Mouse (Mus musculus) brain, adult 2 months (tissue): ENCODE measurements around the gene Gata3.

Experiments
- DNase-seq: peaks from one replicate; pipeline ENCODE4 v3.0.0; 2011; ENCODE audit warnings: low read depth, low spot score

Gene Gata3

GRCm38 (mm10) chr2:9872682-9873081, 17.2 kb downstream of the Gata3 start:
- DNase-seq: no peak

- DNase-seq: no peak
Observed at GRCm38 (mm10) chr2:9871798-9872197, 18.0 kb downstream of the Gata3 start.

DNA sequence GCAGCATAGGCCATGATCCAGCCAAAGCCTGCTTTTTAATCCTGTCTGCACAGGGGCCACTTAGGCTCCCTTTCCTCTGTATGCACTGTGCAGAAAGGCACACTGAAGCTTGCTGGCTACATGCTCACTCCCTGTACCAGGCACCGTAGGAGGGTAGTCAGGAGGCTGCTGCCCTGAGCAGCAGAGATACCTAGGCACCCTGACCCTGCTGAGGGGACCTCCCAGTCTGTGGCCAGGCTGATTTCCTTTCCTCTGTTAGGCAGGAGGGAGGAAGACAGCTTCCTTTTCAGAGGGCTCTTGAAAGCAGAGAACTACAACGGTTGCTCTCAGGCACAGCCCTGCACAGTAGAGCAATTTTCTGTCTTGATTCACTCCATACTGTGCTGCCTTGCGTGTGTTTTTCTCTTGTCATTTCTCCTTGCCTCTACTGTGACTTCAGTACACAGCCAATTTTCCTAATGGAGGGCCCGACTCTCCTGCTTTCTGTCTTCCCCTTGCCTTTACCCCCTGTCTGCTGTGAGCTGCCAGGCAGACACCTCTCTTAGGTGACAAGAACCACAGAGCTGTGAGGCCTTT, 18.6 kb downstream of the Gata3 start:
- DNase-seq: no peak

GRCm38 (mm10) chr2:9867092-9867825, 22.6 kb downstream of the Gata3 start:
- no peak for DNase-seq

- DNase-seq: no peak
Observed at GRCm38 (mm10) chr2:9860698-9861097, 29.1 kb downstream of the Gata3 start.

- no peak for DNase-seq
Observed at GRCm38 (mm10) chr2:9855861-9856260, 34.0 kb downstream of the Gata3 start.

GRCm38 (mm10) chr2:9852851-9853576, 36.8 kb downstream of the Gata3 start:
- DNase-seq: no peak

- DNase-seq: peak; percentile 27
Observed at GRCm38 (mm10) chr2:9835195-9835594, 54.6 kb downstream of the Gata3 start.

GRCm38 (mm10) chr2:9833712-9834111, 56.1 kb downstream of the Gata3 start:
- no peak for DNase-seq

- DNase-seq: no peak
Observed at GRCm38 (mm10) chr2:9827624-9828023, 62.2 kb downstream of the Gata3 start.

- DNase-seq: no peak
Observed at GRCm38 (mm10) chr2:9820611-9821010, 69.2 kb downstream of the Gata3 start.

DNA sequence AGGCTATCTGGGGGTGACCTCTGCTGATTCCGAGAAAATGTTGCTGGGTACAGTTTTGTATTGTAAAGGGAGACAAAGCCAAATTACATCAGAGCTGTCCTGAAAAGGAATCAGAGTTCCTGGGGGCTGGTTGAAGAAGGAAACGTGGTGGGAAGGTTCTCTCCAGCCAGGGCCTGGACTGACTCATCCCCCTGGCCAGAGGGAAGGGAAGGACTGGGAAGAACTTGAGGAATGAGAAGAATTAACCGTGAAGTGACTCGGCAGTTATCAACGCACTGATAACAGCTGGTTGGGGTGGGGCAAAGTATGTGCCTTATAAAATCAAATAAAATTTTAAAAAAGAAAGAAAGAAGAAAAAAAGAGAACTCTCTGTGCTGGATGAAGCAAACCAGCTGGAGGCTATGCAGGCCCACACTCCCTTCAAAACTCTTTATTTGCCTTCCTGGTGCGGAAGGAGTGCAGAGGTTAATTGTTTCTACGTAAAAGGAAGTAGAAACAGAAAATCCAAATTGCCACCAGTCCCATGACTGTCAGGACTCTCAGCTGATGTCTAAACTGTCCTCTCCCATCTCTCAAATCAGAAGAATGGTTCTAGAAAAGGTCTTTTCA, 71.6 kb downstream of the Gata3 start:
- DNase-seq: no peak
